Mouse (Mus musculus) small intestine, adult 2 months (tissue): ENCODE results near the gene Ddx20. TPM values are rescaled to one million over a fixed set of nuclear protein-coding genes. Genes with fewer than 3 reads are reported as not detected.
"Not testable (repeated sequence)": the region's sequence is repeated elsewhere in the genome, so short reads cannot be mapped to it uniquely, and the experiment has no call there.

Source experiments
- H3K27ac ChIP-seq: fragments of 200-500 bp; 2 replicates; pipeline ENCODE4 v1.5.1; 2012; ENCODE audit warnings: low read depth, low read length, control low read depth, inconsistent platforms; ENCODE audit not compliant: insufficient read depth
- H3K27me3 ChIP-seq: fragments of 200-500 bp; 2 replicates; pipeline ENCODE4 v1.6.1; 2012; ENCODE audit warnings: mild to moderate bottlenecking, moderate library complexity, low read length, inconsistent platforms; ENCODE audit not compliant: control insufficient read depth, insufficient read depth
- H3K36me3 ChIP-seq: fragments of 200-500 bp; 2 replicates; pipeline ENCODE4 v1.6.1; 2012; ENCODE audit warnings: mild to moderate bottlenecking, low read length, control low read depth, inconsistent platforms; ENCODE audit not compliant: control insufficient read depth, insufficient read depth
- H3K4me1 ChIP-seq: fragments of 200-500 bp; 2 replicates; pipeline ENCODE4 v1.6.1; 2012; ENCODE audit warnings: low read length, inconsistent platforms, mixed read lengths; ENCODE audit not compliant: control insufficient read depth, insufficient read depth, insufficient read length
- H3K4me3 ChIP-seq: fragments of 200-500 bp; 2 replicates; pipeline ENCODE4 v1.5.1; 2012; ENCODE audit warnings: low read depth, mild to moderate bottlenecking, control low read depth, inconsistent platforms, low read length, moderate library complexity
- CTCF ChIP-seq: fragments of 200-500 bp; IDR thresholded peaks from 2 replicates; pipeline ENCODE4 v1.5.1; 2012; ENCODE audit warnings: low read depth, mild to moderate bottlenecking, control low read depth, inconsistent platforms, low read length, moderate library complexity, mixed read lengths; ENCODE audit not compliant: insufficient replicate concordance, insufficient read length; ENCODE audit errors: extremely low read depth
- POLR2A ChIP-seq: fragments of 200-500 bp; IDR thresholded peaks from 2 replicates; pipeline ENCODE4 v1.6.1; 2012; ENCODE audit warnings: low read depth, mild to moderate bottlenecking, control low read depth, inconsistent platforms, low read length, moderate library complexity
- WGBS: fragments of 180-500 bp; shearing (Covaris S2); methylation state at CpG from one replicate; pipeline ENCODE4 v1.1.7; 2018; 5-methylcytosine and 5-hydroxymethylcytosine counted together
- polyA plus RNA-seq: library from polyadenylated mRNA; depleted of rRNA; stranded (reverse); fragments of >200 nt; gene quantifications from 2 replicates; pipeline ENCODE4 v1.2.3, GENCODE M21; 2012

Gene Ddx20
- polyA plus RNA-seq, 1 experiment = 15.8 TPM

- 1% methylated on average over 28 of the region's 28 CpGs for WGBS
- Histone ChIP-seq H3K4me1 (peaks cover 5% of the 10 kb centered on the region; the same call in 1 of the 2 replicates), H3K36me3 (no peaks in the 10 kb centered on the region), H3K4me3 (peak overlapping the region; percentile 71), H3K27me3 (peaks cover 6% of the 10 kb centered on the region; the same call in 1 of the 2 replicates), H3K27ac (peak overlapping the region; percentile 21; the same call in 1 of the 2 replicates)
- no peak for TF ChIP-seq CTCF
- TF ChIP-seq POLR2A = no peak
Observed at GRCm38 (mm10) chr3:105705061-105705549, 17.7 kb upstream of the Ddx20 start.

DNA sequence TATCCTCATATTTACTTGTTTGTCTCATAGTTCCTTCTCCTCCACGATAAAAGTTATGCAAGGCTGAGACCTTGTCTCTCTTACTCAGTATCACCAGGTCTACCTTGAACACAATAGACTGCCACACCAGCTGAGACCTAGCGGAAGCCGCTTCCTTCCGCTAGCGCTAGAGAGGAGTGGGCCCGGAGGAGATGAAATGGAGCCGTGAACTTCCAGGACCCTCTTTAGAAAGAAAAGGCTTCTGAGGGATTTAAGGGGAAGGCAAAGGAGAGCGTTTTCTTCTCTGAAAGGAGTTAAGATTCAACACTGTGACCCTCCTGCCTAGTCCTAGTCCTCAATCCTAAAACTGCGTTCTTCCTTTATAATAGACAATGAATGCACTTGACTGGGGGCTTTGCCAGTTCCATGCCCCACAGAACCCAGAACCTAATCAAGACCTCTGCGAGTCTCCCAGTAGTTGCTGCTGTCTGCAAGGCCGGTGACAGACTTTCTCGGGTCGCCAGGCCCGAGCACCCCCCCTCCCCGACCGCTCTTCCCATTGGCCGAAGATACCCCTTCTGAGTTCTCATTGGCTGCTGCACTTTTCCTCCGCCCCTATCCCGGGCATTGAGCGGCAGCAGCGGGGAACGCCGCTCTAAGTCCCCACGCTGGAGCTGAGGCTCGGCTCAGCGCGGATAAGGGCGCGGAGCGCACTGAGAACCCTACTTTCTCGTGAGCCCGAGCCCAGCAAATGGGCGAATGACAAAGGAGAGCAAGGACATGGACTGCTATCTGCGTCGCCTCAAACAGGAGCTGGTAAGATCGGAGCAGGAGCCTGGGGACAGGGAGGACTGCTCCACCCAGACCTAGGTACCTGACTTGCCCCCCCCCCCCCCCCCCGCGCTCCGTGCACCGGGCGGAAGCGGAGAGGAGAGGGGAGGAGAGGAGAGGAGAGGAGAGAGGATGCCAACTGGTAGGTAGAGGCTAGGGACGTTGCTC, 16.9 kb upstream of the Ddx20 start, which contains the start of gene Inka2:
Gene Inka2, plus strand, starts transcription at position 569 of the 978 bp plus-strand sequence.
- TF ChIP-seq CTCF (no peak), POLR2A (0 out of 2 replicates have a peak, but pooled peaks have one; percentile 27)
- Histone ChIP-seq H3K27me3 (peaks cover 6% of the 10 kb centered on the region; the same call in 1 of the 2 replicates), H3K27ac (peak within 1 kb of the TSS; percentile 21; the same call in 1 of the 2 replicates), H3K4me1 (peaks cover 5% of the 10 kb centered on the region; the same call in 1 of the 2 replicates), H3K4me3 (peak within 1 kb of the TSS; percentile 71), H3K36me3 (no peaks in the 10 kb centered on the region)
- WGBS = 13% methylated on average over 40 of the region's 43 CpGs

DNA sequence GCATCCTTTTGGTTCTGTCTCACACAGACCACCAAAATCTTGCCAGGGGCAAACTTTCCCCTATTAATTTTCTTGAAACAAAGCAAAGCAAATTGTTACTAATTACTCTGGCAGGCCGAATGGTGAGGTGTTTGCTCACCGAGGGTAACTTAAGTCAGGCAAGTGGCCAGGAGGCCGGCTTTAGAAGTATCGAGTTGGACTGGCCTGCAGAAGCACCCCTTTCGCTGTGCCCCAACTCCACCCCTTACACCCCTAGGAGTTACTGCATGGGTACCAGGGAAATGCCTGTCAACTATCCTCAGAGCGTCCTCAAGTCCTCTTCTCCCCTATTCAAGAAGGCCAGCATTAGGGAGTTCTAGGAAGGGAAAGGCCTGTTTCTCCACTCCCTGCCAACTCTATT, 16.2 kb upstream of the Ddx20 start:
- TF ChIP-seq CTCF = no peak
- peaks cover 6% of the 10 kb centered on the region; the same call in 1 of the 2 replicates for H3K27me3 ChIP-seq

GRCm38 (mm10) chr3:105701399-105701798, 14.0 kb upstream of the Ddx20 start:
- peaks cover 5% of the 10 kb centered on the region; the same call in 1 of the 2 replicates for H3K4me1 ChIP-seq
- H3K27me3 ChIP-seq = peaks cover 6% of the 10 kb centered on the region; the same call in 1 of the 2 replicates
- no peaks in the 10 kb centered on the region for H3K36me3 ChIP-seq
- 57% methylated on average over 5 of the region's 5 CpGs for WGBS
- TF ChIP-seq CTCF (no peak), POLR2A (no peak)
- H3K27ac ChIP-seq = no peak overlapping the region
- H3K4me3 ChIP-seq = no peak overlapping the region

More for the DNA sequence above, 16.2 kb upstream of the Ddx20 start:
- Histone ChIP-seq H3K4me1 (peaks cover 5% of the 10 kb centered on the region; the same call in 1 of the 2 replicates), H3K36me3 (no peaks in the 10 kb centered on the region), H3K27ac (no peak overlapping the region), H3K4me3 (no peak overlapping the region)
- 75% methylated on average over 6 of the region's 6 CpGs for WGBS

GRCm38 (mm10) chr3:105700786-105701185, 13.4 kb upstream of the Ddx20 start:
- not testable (repeated sequence) for H3K27me3 ChIP-seq, H3K27ac ChIP-seq, H3K4me1 ChIP-seq, H3K4me3 ChIP-seq, H3K36me3 ChIP-seq
- WGBS = 47% methylated on average over 1 of the region's 1 CpGs

DNA sequence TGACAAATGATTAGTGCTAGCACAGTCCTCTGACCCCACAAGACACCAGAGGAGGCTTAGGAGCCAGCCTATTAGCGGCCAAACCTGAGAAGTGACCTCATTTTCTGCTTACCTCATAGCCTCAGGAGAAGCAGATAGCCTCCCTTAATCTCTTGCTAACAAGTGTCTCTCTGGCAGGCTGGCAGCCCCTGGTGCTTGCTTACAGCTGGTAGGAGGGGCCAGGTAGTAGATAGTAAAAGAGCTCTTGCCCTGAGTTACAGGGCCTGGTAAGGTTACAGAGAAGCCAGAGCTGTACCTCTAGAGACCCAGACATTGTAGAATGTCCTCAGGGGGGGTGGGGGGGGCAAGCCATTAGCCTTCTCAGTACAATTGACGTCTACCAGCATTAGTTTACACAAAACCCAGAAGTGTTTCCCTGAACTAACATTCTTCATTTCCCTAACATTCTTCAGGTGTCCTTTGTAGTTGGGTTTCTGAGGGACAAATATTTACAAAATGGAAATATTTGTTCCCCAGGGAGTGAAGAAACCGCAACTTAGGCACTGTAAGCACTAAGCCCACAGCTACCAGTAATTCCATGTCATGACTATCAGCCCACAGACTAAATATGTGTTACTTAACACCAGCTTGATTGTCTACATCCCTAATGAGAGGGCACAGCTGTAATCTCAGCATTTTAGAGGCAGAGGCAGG, 12.0 kb upstream of the Ddx20 start:
- H3K36me3 ChIP-seq = no peaks in the 10 kb centered on the region
- 56% methylated on average over 3 of the region's 3 CpGs for WGBS
- H3K27me3 ChIP-seq = peaks cover 5% of the 10 kb centered on the region; the same call in 1 of the 2 replicates
- no peaks in the 10 kb centered on the region for H3K4me1 ChIP-seq
- TF ChIP-seq POLR2A (no peak), CTCF (no peak)
- no peak overlapping the region for H3K4me3 ChIP-seq
- H3K27ac ChIP-seq = no peak overlapping the region

DNA sequence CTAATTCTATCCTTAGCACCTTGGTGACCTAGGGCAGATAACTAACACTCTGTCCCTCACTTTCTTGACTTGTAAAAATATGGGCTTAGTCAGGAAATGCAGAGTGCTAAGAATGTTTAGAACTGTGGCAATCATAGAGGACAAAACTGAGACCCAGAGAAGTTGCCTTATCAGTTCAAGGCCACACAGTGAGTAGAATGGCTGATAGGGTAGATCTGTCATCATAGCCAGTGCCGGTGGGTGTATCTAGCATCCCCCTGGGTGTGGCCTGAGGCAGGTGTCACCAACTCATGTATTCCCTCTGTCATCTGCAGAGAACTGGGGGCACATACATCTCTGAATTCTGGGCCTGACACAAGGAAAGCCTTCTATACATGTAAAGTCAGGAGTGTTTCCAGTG, 10.9 kb upstream of the Ddx20 start:
- no peak overlapping the region for H3K27ac ChIP-seq
- WGBS = 33% methylated on average over 1 of the region's 1 CpGs
- no peaks in the 10 kb centered on the region for H3K4me1 ChIP-seq
- H3K4me3 ChIP-seq = no peak overlapping the region
- H3K36me3 ChIP-seq = no peaks in the 10 kb centered on the region
- peaks cover 5% of the 10 kb centered on the region; the same call in 1 of the 2 replicates for H3K27me3 ChIP-seq
- TF ChIP-seq POLR2A (no peak), CTCF (no peak)
